Mouse (Mus musculus) urinary bladder, postnatal 4 days (tissue): ENCODE measurements around the gene Ccdc34.

Source experiments
- DNase-seq, 2 experiments: peaks; one replicate each; pipeline ENCODE4 v3.0.0; 2021 to 2022; ENCODE audit warnings: low spot score in 2 of 2

The Ccdc34 gene

GRCm38 (mm10) chr2:110214278-110214677, 196.7 kb downstream of the Ccdc34 start:
- no peak for DNase-seq

- DNase-seq: no peak
Observed at GRCm38 (mm10) chr2:110214991-110215684, 197.5 kb downstream of the Ccdc34 start.

GRCm38 (mm10) chr2:110215685-110216058, 198.1 kb downstream of the Ccdc34 start:
- DNase-seq: no peak

GRCm38 (mm10) chr2:110220492-110220891, 202.9 kb downstream of the Ccdc34 start:
- DNase-seq: no peak

GRCm38 (mm10) chr2:110222793-110223192, 205.2 kb downstream of the Ccdc34 start:
- no peak for DNase-seq
